Mouse (Mus musculus) granulocyte monocyte progenitor cell, adult 5-6 weeks (primary cell): ENCODE data around the gene Rbm15. TPM values are rescaled to one million over a fixed set of nuclear protein-coding genes. Genes with fewer than 3 reads are reported as not detected.

Experiments used
- total RNA-seq, 2 experiments: library from RNA; stranded (forward) in 1 of 2; stranded (reverse) in 1 of 2; fragments of 200-712, 200-1000 nt in 1 of 2; fragments of >200 nt in 1 of 2; fragmentation: Nextera tagmentation in 1 of 2; gene quantifications; 2 replicates each; pipeline ENCODE4 v1.2.3; 2014 to 2017

Gene Rbm15
- total RNA-seq, 2 experiments from 2014 or later: 28.4 to 46.9 TPM

Other genes with a start within 250 kb of the Rbm15 start
- not detected in 2 replicates for gene Kcna2, start 232.5 kb downstream of the Rbm15 start, total RNA-seq (2014; fragmentation: Nextera tagmentation)
- 0.04 TPM in 1 of 2 replicates, not detected in the other for gene Kcna2, start 232.5 kb downstream of the Rbm15 start, total RNA-seq (2017)
- gene Kcna10, start 150.6 kb downstream of the Rbm15 start, total RNA-seq (2014; fragmentation: Nextera tagmentation): not detected in 2 replicates
- gene Kcna10, start 150.6 kb downstream of the Rbm15 start, total RNA-seq (2017): not detected in 2 replicates
- gene Cym, start 111.9 kb downstream of the Rbm15 start, total RNA-seq (2014; fragmentation: Nextera tagmentation): not detected in 2 replicates
- gene Cym, start 111.9 kb downstream of the Rbm15 start, total RNA-seq (2017): not detected in 2 replicates
- not detected in 2 replicates for gene A630076J17Rik, start 103.1 kb downstream of the Rbm15 start, total RNA-seq (2014; fragmentation: Nextera tagmentation)
- not detected in 2 replicates for gene A630076J17Rik, start 103.1 kb downstream of the Rbm15 start, total RNA-seq (2017)
- not detected in 2 replicates for gene Prok1, start 94.0 kb downstream of the Rbm15 start, total RNA-seq (2014; fragmentation: Nextera tagmentation)
- not detected in 2 replicates for gene Prok1, start 94.0 kb downstream of the Rbm15 start, total RNA-seq (2017)
- gene Lamtor5, start 54.8 kb downstream of the Rbm15 start, total RNA-seq (2014; fragmentation: Nextera tagmentation): 125 and 167 TPM in 2 replicates
- gene Lamtor5, start 54.8 kb downstream of the Rbm15 start, total RNA-seq (2017): 57.3 and 64.8 TPM in 2 replicates
- gene Slc16a4, start 42.4 kb downstream of the Rbm15 start, total RNA-seq (2014; fragmentation: Nextera tagmentation): not detected in 2 replicates
- not detected in 2 replicates for gene Slc16a4, start 42.4 kb downstream of the Rbm15 start, total RNA-seq (2017)
- not detected in 2 replicates for gene Kcnc4, start 125.9 kb upstream of the Rbm15 start, total RNA-seq (2014; fragmentation: Nextera tagmentation)
- not detected in 2 replicates for gene Kcnc4, start 125.9 kb upstream of the Rbm15 start, total RNA-seq (2017)
- gene Slc6a17, start 184.3 kb upstream of the Rbm15 start, total RNA-seq (2014; fragmentation: Nextera tagmentation): not detected in 2 replicates
- not detected in 2 replicates for gene Slc6a17, start 184.3 kb upstream of the Rbm15 start, total RNA-seq (2017)
- gene Ubl4b, start 221.4 kb upstream of the Rbm15 start, total RNA-seq (2014; fragmentation: Nextera tagmentation): not detected in 2 replicates
- not detected in 2 replicates for gene Ubl4b, start 221.4 kb upstream of the Rbm15 start, total RNA-seq (2017)